Mouse (Mus musculus): ENCODE measurements around the gene Pdia3. TPM values are rescaled to one million over a fixed set of nuclear protein-coding genes. Genes with fewer than 3 reads are reported as not detected.
A peak's percentile ranks its signal among the peaks of the same experiment; 100 is the strongest.

The Pdia3 gene
- polyA plus RNA-seq, 1 experiment from 2014 or later: 231 TPM

GRCm38 (mm10) chr2:121396624-121397023 is 17.0 kb upstream of the Pdia3 start:
- Histone ChIP-seq H3K9me3 (ENCODE audit: low read length) (no peaks in the 10 kb centered on the region), H3K9ac (replicated peaks) (no peak overlapping the region), H3K4me2 (ENCODE audit: low read depth, low read length) (no peak overlapping the region), H3K4me1 (ENCODE audit: insufficient read depth) (no peaks in the 10 kb centered on the region), H3K27me3 (ENCODE audit: insufficient read depth, low read length) (no peaks in the 10 kb centered on the region), H3K36me3 (replicated peaks; ENCODE audit: insufficient read depth, low read length) (no peaks in the 10 kb centered on the region), H3K4me3 (ENCODE audit: low read depth, low read length) (no peak overlapping the region), H3K27ac (ENCODE audit: low read depth) (no peak overlapping the region)
- ATAC-seq (no peak), DNase-seq (peak; percentile 82)
- TF ChIP-seq EP300 (IDR thresholded peaks at IDR 0.05; ENCODE audit: low read depth): no peak
- TF ChIP-seq CTCF (IDR thresholded peaks at IDR 0.05; ENCODE audit: low read depth): peak; percentile 83
- WGBS (ENCODE audit: insufficient replicate concordance): 16% methylated on average over 8 of the region's 8 CpGs

- H3K27ac ChIP-seq (ENCODE audit: low read depth): no peak overlapping the region
- no peak for ATAC-seq
- no peaks in the 10 kb centered on the region for H3K9me3 ChIP-seq (ENCODE audit: low read length)
- TF ChIP-seq CTCF (IDR thresholded peaks at IDR 0.05; ENCODE audit: low read depth): no peak
- TF ChIP-seq EP300 (IDR thresholded peaks at IDR 0.05; ENCODE audit: low read depth): no peak
- H3K36me3 ChIP-seq (replicated peaks; ENCODE audit: insufficient read depth, low read length): no peaks in the 10 kb centered on the region
- no peak overlapping the region for H3K4me3 ChIP-seq (ENCODE audit: low read depth, low read length)
- no peaks in the 10 kb centered on the region for H3K4me1 ChIP-seq (ENCODE audit: insufficient read depth)
- no peak overlapping the region for H3K4me2 ChIP-seq (ENCODE audit: low read depth, low read length)
- no peak overlapping the region for H3K9ac ChIP-seq (replicated peaks)
- DNase-seq: no peak
- no peaks in the 10 kb centered on the region for H3K27me3 ChIP-seq (ENCODE audit: insufficient read depth, low read length)
These were observed 10.3 kb upstream of the Pdia3 start for GRCm38 (mm10) chr2:121403296-121403695.

- Histone ChIP-seq H3K27ac (ENCODE audit: low read depth) (no peak overlapping the region), H3K36me3 (replicated peaks; ENCODE audit: insufficient read depth, low read length) (no peaks in the 10 kb centered on the region), H3K4me2 (ENCODE audit: low read depth, low read length) (no peak overlapping the region), H3K4me3 (ENCODE audit: low read depth, low read length) (no peak overlapping the region), H3K9ac (replicated peaks) (no peak overlapping the region), H3K9me3 (ENCODE audit: low read length) (no peaks in the 10 kb centered on the region), H3K27me3 (ENCODE audit: insufficient read depth, low read length) (no peaks in the 10 kb centered on the region), H3K4me1 (ENCODE audit: insufficient read depth) (peaks cover 6% of the 10 kb centered on the region)
- DNase-seq (peak; percentile 76), ATAC-seq (peak; percentile 56)
- TF ChIP-seq CTCF (IDR thresholded peaks at IDR 0.05; ENCODE audit: low read depth): peak; percentile 77
- no peak for TF ChIP-seq EP300 (IDR thresholded peaks at IDR 0.05; ENCODE audit: low read depth)
- WGBS (ENCODE audit: insufficient replicate concordance): 28% methylated on average over 4 of the region's 4 CpGs
These were observed 5.4 kb upstream of the Pdia3 start for GRCm38 (mm10) chr2:121408160-121408559.

DNA sequence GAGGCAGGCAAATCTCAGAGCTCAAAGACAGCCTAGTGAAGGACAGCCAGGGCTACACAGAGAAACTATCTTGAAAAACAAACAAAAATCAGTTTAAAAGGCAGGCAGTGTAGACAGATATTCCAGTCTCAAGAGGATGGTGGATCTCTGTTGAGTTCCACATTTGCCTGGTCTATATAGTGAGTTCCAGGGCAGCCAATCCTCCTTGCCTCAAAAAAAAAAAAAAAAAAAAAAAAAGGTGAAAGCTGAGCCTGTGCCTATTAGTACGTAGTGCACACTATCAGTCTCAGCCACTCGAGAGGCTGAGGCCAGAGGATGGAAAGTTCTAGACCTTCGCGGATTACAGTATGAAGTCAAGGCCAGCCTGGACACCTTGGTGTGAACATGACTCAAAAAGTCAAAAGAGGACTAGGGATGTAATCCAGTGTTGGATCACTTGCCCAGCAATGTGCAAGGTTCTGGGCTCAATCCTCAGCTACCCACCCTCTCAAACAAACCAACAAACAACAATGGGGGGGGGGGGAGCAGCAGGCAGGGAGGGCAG is 660 bp upstream of the Pdia3 start:
- Histone ChIP-seq H3K36me3 (replicated peaks; ENCODE audit: insufficient read depth, low read length) (peaks cover 4% of the 10 kb centered on the region; the same call in 1 of the 2 replicates), H3K27me3 (ENCODE audit: insufficient read depth, low read length) (no peaks in the 10 kb centered on the region), H3K9ac (replicated peaks) (peak overlapping the region; percentile 90), H3K4me1 (ENCODE audit: insufficient read depth) (peaks cover 31% of the 10 kb centered on the region), H3K27ac (ENCODE audit: low read depth) (peak overlapping the region; percentile 95), H3K4me3 (ENCODE audit: low read depth, low read length) (peak overlapping the region; percentile 83), H3K4me2 (ENCODE audit: low read depth, low read length) (peak overlapping the region; percentile 90), H3K9me3 (ENCODE audit: low read length) (no peaks in the 10 kb centered on the region)
- TF ChIP-seq CTCF (IDR thresholded peaks at IDR 0.05; ENCODE audit: low read depth): no peak
- TF ChIP-seq EP300 (IDR thresholded peaks at IDR 0.05; ENCODE audit: low read depth): no peak
- WGBS (ENCODE audit: insufficient replicate concordance): 4% methylated on average over 4 of the region's 4 CpGs
- ATAC-seq (no peak; the same call in 1 of the 2 replicates), DNase-seq (no peak)

DNA sequence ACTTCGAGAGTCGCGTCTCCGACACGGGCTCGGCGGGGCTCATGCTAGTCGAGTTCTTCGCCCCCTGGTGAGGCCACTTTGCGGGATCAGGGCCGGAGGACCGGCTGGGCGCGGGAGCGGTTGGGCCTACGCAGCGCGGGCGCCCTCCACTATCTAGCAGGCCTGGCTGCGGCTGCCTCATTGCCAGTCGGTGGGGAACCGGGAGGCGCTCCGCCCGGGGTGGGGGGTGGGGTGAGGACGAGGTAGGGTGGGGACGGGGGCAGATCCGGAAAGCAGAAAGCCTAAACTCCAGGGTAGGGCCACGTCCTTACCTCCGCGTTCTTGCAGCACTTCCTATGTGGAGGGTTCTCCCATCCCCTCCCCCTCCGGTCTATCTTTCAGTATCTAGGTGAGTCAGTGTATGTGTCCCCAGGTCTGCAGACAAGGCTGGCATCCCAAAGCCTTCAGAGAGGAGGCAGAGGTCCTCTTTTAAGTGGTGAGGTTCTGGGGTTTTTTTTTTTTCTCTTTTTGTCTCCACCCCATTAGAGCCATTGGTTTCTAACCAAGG is 637 bp downstream of the Pdia3 start:
- ATAC-seq (peak; percentile 47), DNase-seq (no peak)
- under 1% methylated on average over 30 of the region's 32 CpGs for WGBS (ENCODE audit: insufficient replicate concordance)
- TF ChIP-seq CTCF (IDR thresholded peaks at IDR 0.05; ENCODE audit: low read depth) (0 out of 2 replicates have a peak, but pooled peaks have one; percentile 1), EP300 (IDR thresholded peaks at IDR 0.05; ENCODE audit: low read depth) (no peak)
- Histone ChIP-seq H3K4me3 (ENCODE audit: low read depth, low read length) (peak overlapping the region; percentile 83), H3K27me3 (ENCODE audit: insufficient read depth, low read length) (no peaks in the 10 kb centered on the region), H3K36me3 (replicated peaks; ENCODE audit: insufficient read depth, low read length) (peaks cover 6% of the 10 kb centered on the region; the same call in 1 of the 2 replicates), H3K4me2 (ENCODE audit: low read depth, low read length) (peak overlapping the region; percentile 90), H3K4me1 (ENCODE audit: insufficient read depth) (peaks cover 31% of the 10 kb centered on the region), H3K9me3 (ENCODE audit: low read length) (no peaks in the 10 kb centered on the region), H3K27ac (ENCODE audit: low read depth) (peak overlapping the region; percentile 95), H3K9ac (replicated peaks) (peak overlapping the region; percentile 90)

DNA sequence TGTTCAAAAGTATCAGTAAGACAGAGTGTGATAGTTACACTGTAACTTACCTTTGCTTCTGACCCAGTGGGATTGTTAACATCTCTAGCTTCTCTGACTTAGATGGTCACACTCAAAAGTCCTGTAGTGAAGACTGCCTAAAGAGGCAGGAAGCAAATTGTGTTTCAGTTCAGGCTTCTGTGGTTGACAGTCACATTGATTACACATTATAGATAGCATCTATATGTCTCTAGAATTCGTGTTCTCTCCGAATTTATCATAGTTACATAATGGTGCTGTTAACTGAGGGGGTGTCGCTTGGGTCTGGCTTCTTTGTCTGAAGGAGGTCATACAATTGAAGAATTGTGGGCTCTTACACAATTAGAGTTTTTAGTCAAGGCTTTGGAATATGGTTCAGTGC is 1.5 kb downstream of the Pdia3 start:
- Histone ChIP-seq H3K4me2 (ENCODE audit: low read depth, low read length) (peak overlapping the region; percentile 90), H3K4me3 (ENCODE audit: low read depth, low read length) (peak overlapping the region; percentile 83), H3K9me3 (ENCODE audit: low read length) (no peaks in the 10 kb centered on the region), H3K27me3 (ENCODE audit: insufficient read depth, low read length) (no peaks in the 10 kb centered on the region), H3K27ac (ENCODE audit: low read depth) (no peak overlapping the region), H3K9ac (replicated peaks) (peak overlapping the region; percentile 90; the same call in 1 of the 2 replicates), H3K36me3 (replicated peaks; ENCODE audit: insufficient read depth, low read length) (peaks cover 9% of the 10 kb centered on the region; the same call in 1 of the 2 replicates), H3K4me1 (ENCODE audit: insufficient read depth) (peaks cover 31% of the 10 kb centered on the region)
- ATAC-seq (no peak), DNase-seq (no peak)
- 23% methylated on average over 3 of the region's 3 CpGs for WGBS (ENCODE audit: insufficient replicate concordance)
- no peak for TF ChIP-seq CTCF (IDR thresholded peaks at IDR 0.05; ENCODE audit: low read depth)
- no peak for TF ChIP-seq EP300 (IDR thresholded peaks at IDR 0.05; ENCODE audit: low read depth)
